Mouse (Mus musculus) kidney, embryonic 16.5 days (tissue): ENCODE results near the gene Slc35e3. TPM values are rescaled to one million over a fixed set of nuclear protein-coding genes. Genes with fewer than 3 reads are reported as not detected.

Source experiments
- ATAC-seq: fragments of 200-750 bp; cut with Nextera tagmentation; 2 replicates; pipeline ENCODE4 v1.8.0; 2017; ENCODE audit warnings: moderate TSS enrichment; ENCODE audit not compliant: low FRiP score, low TSS enrichment
- H3K27ac ChIP-seq: fragments of 300-500 bp; sonication (generic); 2 replicates; pipeline ENCODE4 v1.5.1; 2014; ENCODE audit warnings: low read length
- H3K27me3 ChIP-seq: fragments of 300-500 bp; sonication (generic); 2 replicates; pipeline ENCODE4 v1.6.1; 2014; ENCODE audit warnings: low read length, control low read depth, mixed read lengths; ENCODE audit not compliant: insufficient read depth
- H3K36me3 ChIP-seq: fragments of 300-500 bp; sonication (generic); 2 replicates; pipeline ENCODE4 v1.6.1; 2014; ENCODE audit warnings: low read length, control low read depth, mixed read lengths; ENCODE audit not compliant: insufficient read depth
- H3K4me1 ChIP-seq: fragments of 300-500 bp; sonication (generic); 2 replicates; pipeline ENCODE4 v1.6.1; 2014; ENCODE audit warnings: low read length, control low read depth, mixed read lengths; ENCODE audit not compliant: insufficient read depth
- H3K4me2 ChIP-seq: fragments of 300-500 bp; sonication (generic); replicated peaks from 2 replicates; pipeline ENCODE4 v1.6.1; 2014; ENCODE audit warnings: low read depth, low read length
- H3K4me3 ChIP-seq: fragments of 300-500 bp; sonication (generic); 2 replicates; pipeline ENCODE4 v1.5.1; 2014; ENCODE audit warnings: mild to moderate bottlenecking, low read length
- H3K9ac ChIP-seq: fragments of 300-500 bp; sonication (generic); replicated peaks from 2 replicates; pipeline ENCODE4 v1.6.1; 2014; ENCODE audit warnings: low read length
- H3K9me3 ChIP-seq: fragments of 300-500 bp; sonication (generic); 2 replicates; pipeline ENCODE4 v1.6.1; 2016; ENCODE audit warnings: low read length, control low read depth
- WGBS: fragments of 180-500 bp; shearing (Covaris S2); extraction: QIAGEN DNeasy Blood & Tissue Kit; methylation state at CpG from one replicate; pipeline ENCODE4 v1.1.7; 2014; 5-methylcytosine and 5-hydroxymethylcytosine counted together
- polyA plus RNA-seq: library from polyadenylated mRNA; unstranded; fragments of >200 nt; fragmentation: Nextera tagmentation; extraction: Ambion mirVana; gene quantifications from 2 replicates; pipeline ENCODE4 v1.2.1, GENCODE M21; 2015

Gene Slc35e3
- polyA plus RNA-seq, 1 experiment from 2014 or later = 15.2 TPM

- H3K27ac ChIP-seq = no peak overlapping the region
- H3K4me2 ChIP-seq = no peak overlapping the region
- H3K9ac ChIP-seq = no peak overlapping the region
- H3K36me3 ChIP-seq = peaks cover 75% of the 10 kb centered on the region
- no peak overlapping the region for H3K4me3 ChIP-seq
- H3K9me3 ChIP-seq = no peaks in the 10 kb centered on the region
- ATAC-seq = no peak
- WGBS = 93% methylated on average over 5 of the region's 5 CpGs
- H3K4me1 ChIP-seq = no peaks in the 10 kb centered on the region
- no peaks in the 10 kb centered on the region for H3K27me3 ChIP-seq
Measured at GRCm38 (mm10) chr10:117756784-117757183, 10.6 kb upstream of the Slc35e3 start.

GRCm38 (mm10) chr10:117755799-117756467 is 9.8 kb upstream of the Slc35e3 start:
- H3K4me1 ChIP-seq = no peaks in the 10 kb centered on the region
- no peak overlapping the region for H3K9ac ChIP-seq
- no peak overlapping the region for H3K4me2 ChIP-seq
- no peak overlapping the region for H3K4me3 ChIP-seq
- H3K36me3 ChIP-seq = peaks cover 75% of the 10 kb centered on the region
- ATAC-seq = no peak
- H3K9me3 ChIP-seq = no peaks in the 10 kb centered on the region
- H3K27me3 ChIP-seq = no peaks in the 10 kb centered on the region
- WGBS = 87% methylated on average over 11 of the region's 11 CpGs
- H3K27ac ChIP-seq = no peak overlapping the region

GRCm38 (mm10) chr10:117755086-117755798 is 9.1 kb upstream of the Slc35e3 start:
- no peaks in the 10 kb centered on the region for H3K27me3 ChIP-seq
- no peaks in the 10 kb centered on the region for H3K9me3 ChIP-seq
- no peak overlapping the region for H3K9ac ChIP-seq
- no peaks in the 10 kb centered on the region for H3K4me1 ChIP-seq
- H3K36me3 ChIP-seq = peaks cover 73% of the 10 kb centered on the region
- no peak for ATAC-seq
- no peak overlapping the region for H3K4me3 ChIP-seq
- H3K4me2 ChIP-seq = no peak overlapping the region
- 83% methylated on average over 13 of the region's 13 CpGs for WGBS
- no peak overlapping the region for H3K27ac ChIP-seq

- Histone ChIP-seq H3K27me3 (no peaks in the 10 kb centered on the region), H3K4me1 (no peaks in the 10 kb centered on the region), H3K9ac (no peak overlapping the region), H3K4me3 (no peak overlapping the region), H3K9me3 (0 out of 2 replicates have a peak, but pooled peaks cover 3% of the 10 kb centered on the region), H3K36me3 (peaks cover 73% of the 10 kb centered on the region), H3K27ac (no peak overlapping the region), H3K4me2 (no peak overlapping the region)
- no peak for ATAC-seq
- WGBS = 95% methylated on average over 7 of the region's 7 CpGs
Measured at GRCm38 (mm10) chr10:117754609-117754940, 8.4 kb upstream of the Slc35e3 start.

GRCm38 (mm10) chr10:117753711-117754608 is 7.8 kb upstream of the Slc35e3 start:
- Histone ChIP-seq H3K36me3 (peaks cover 73% of the 10 kb centered on the region), H3K4me2 (no peak overlapping the region), H3K9me3 (0 out of 2 replicates have a peak, but pooled peaks cover 3% of the 10 kb centered on the region), H3K27ac (no peak overlapping the region), H3K27me3 (no peaks in the 10 kb centered on the region), H3K9ac (no peak overlapping the region), H3K4me3 (no peak overlapping the region), H3K4me1 (no peaks in the 10 kb centered on the region)
- WGBS = 97% methylated on average over 8 of the region's 8 CpGs
- ATAC-seq = no peak

- Histone ChIP-seq H3K4me1 (no peaks in the 10 kb centered on the region), H3K36me3 (peaks cover 72% of the 10 kb centered on the region), H3K9ac (no peak overlapping the region), H3K4me2 (no peak overlapping the region), H3K27me3 (no peaks in the 10 kb centered on the region), H3K9me3 (0 out of 2 replicates have a peak, but pooled peaks cover 3% of the 10 kb centered on the region), H3K27ac (no peak overlapping the region), H3K4me3 (no peak overlapping the region)
- ATAC-seq = no peak
- 90% methylated on average over 5 of the region's 5 CpGs for WGBS
Measured at GRCm38 (mm10) chr10:117752851-117753647, 6.9 kb upstream of the Slc35e3 start.

GRCm38 (mm10) chr10:117752304-117752821 is 6.2 kb upstream of the Slc35e3 start:
- WGBS = 95% methylated on average over 7 of the region's 7 CpGs
- Histone ChIP-seq H3K4me2 (no peak overlapping the region), H3K27ac (no peak overlapping the region), H3K4me1 (no peaks in the 10 kb centered on the region), H3K36me3 (peaks cover 68% of the 10 kb centered on the region), H3K4me3 (no peak overlapping the region), H3K9ac (no peak overlapping the region), H3K27me3 (no peaks in the 10 kb centered on the region), H3K9me3 (0 out of 2 replicates have a peak, but pooled peaks cover 3% of the 10 kb centered on the region)
- no peak for ATAC-seq

- no peak overlapping the region for H3K4me2 ChIP-seq
- H3K27me3 ChIP-seq = no peaks in the 10 kb centered on the region
- no peak overlapping the region for H3K27ac ChIP-seq
- H3K4me1 ChIP-seq = no peaks in the 10 kb centered on the region
- no peak overlapping the region for H3K9ac ChIP-seq
- WGBS = 89% methylated on average over 6 of the region's 6 CpGs
- no peak overlapping the region for H3K4me3 ChIP-seq
- 0 out of 2 replicates have a peak, but pooled peaks cover 3% of the 10 kb centered on the region for H3K9me3 ChIP-seq
- peaks cover 62% of the 10 kb centered on the region for H3K36me3 ChIP-seq
- ATAC-seq = no peak
Measured at GRCm38 (mm10) chr10:117751744-117752143, 5.6 kb upstream of the Slc35e3 start.

GRCm38 (mm10) chr10:117751282-117751610 is 5.1 kb upstream of the Slc35e3 start:
- WGBS = 96% methylated on average over 14 of the region's 14 CpGs
- Histone ChIP-seq H3K9ac (no peak overlapping the region), H3K4me1 (no peaks in the 10 kb centered on the region), H3K4me3 (no peak overlapping the region), H3K36me3 (peaks cover 57% of the 10 kb centered on the region), H3K9me3 (0 out of 2 replicates have a peak, but pooled peaks cover 3% of the 10 kb centered on the region), H3K4me2 (no peak overlapping the region), H3K27ac (no peak overlapping the region), H3K27me3 (no peaks in the 10 kb centered on the region)
- ATAC-seq = no peak
